Mouse (Mus musculus) neural tube, embryonic 15.5 days (tissue): ENCODE results near the gene Slco3a1. TPM values are rescaled to one million over a fixed set of nuclear protein-coding genes. Genes with fewer than 3 reads are reported as not detected.

Experiments used
- ATAC-seq: fragments of 200-750 bp; cut with Nextera tagmentation; 2 replicates; pipeline ENCODE4 v1.8.0; 2017; ENCODE audit warnings: mild to moderate bottlenecking, moderate TSS enrichment, moderate library complexity; ENCODE audit not compliant: low FRiP score
- H3K27ac ChIP-seq: fragments of 300-500 bp; sonication (generic); replicated peaks from 2 replicates; pipeline ENCODE4 v1.5.1; 2015; ENCODE audit warnings: mild to moderate bottlenecking, inconsistent platforms
- H3K27me3 ChIP-seq: fragments of 300-500 bp; sonication (generic); replicated peaks from 2 replicates; pipeline ENCODE4 v1.6.1; 2015; ENCODE audit warnings: inconsistent platforms
- H3K36me3 ChIP-seq: fragments of 300-500 bp; sonication (generic); 2 replicates; pipeline ENCODE4 v1.6.1; 2015; ENCODE audit warnings: inconsistent platforms
- H3K4me1 ChIP-seq: fragments of 300-500 bp; sonication (generic); 2 replicates; pipeline ENCODE4 v1.6.1; 2015; ENCODE audit warnings: inconsistent platforms
- H3K4me2 ChIP-seq: fragments of 300-500 bp; sonication (generic); 2 replicates; pipeline ENCODE4 v1.6.1; 2015; ENCODE audit warnings: inconsistent platforms, mild to moderate bottlenecking, moderate library complexity
- H3K4me3 ChIP-seq: fragments of 300-500 bp; sonication (generic); replicated peaks from 2 replicates; pipeline ENCODE4 v1.5.1; 2015; ENCODE audit warnings: mild to moderate bottlenecking, inconsistent platforms
- H3K9ac ChIP-seq: fragments of 300-500 bp; sonication (generic); replicated peaks from 2 replicates; pipeline ENCODE4 v1.6.1; 2015; ENCODE audit warnings: mild to moderate bottlenecking, inconsistent platforms
- H3K9me3 ChIP-seq: fragments of 300-500 bp; sonication (generic); replicated peaks from 2 replicates; pipeline ENCODE4 v1.6.1; 2016; ENCODE audit warnings: inconsistent platforms
- WGBS: fragments of 180-500 bp; shearing (Covaris S2); methylation state at CpG from one replicate; pipeline ENCODE4 v1.1.7; 2015; ENCODE audit warnings: mixed read lengths; 5-methylcytosine and 5-hydroxymethylcytosine counted together
- polyA plus RNA-seq: library from polyadenylated mRNA; unstranded; fragments of >200 nt; fragmentation: Nextera tagmentation; extraction: Ambion mirVana; gene quantifications from 2 replicates; pipeline ENCODE4 v1.2.1, GENCODE M21; 2015

Gene Slco3a1
- polyA plus RNA-seq, 1 experiment from 2014 or later: 24.1 TPM

DNA sequence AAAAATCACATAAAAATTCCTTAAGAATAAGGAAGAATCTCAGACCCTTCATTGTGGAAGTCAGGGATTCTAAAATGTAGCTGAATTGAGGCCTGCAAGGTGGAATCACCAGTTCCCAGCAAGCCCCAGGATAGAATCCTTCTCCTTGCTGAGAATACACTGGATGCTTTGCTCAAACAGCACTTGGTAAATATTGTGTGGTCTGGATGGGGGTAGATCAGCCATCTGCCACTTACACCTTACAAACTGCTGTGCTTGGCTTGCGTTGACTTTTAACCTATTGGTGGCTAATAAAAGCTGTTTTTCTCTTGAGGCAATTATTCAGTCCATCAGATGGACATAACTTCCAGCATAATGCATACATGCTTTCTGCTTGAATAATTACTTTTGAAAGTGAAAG, 240.3 kb downstream of the Slco3a1 start:
- Histone ChIP-seq H3K4me2 (no peak overlapping the region), H3K27me3 (no peaks in the 10 kb centered on the region), H3K36me3 (no peaks in the 10 kb centered on the region), H3K4me1 (peaks cover 22% of the 10 kb centered on the region), H3K4me3 (no peak overlapping the region), H3K27ac (no peak overlapping the region), H3K9me3 (no peaks in the 10 kb centered on the region), H3K9ac (no peak overlapping the region)
- WGBS: 71% methylated on average over 1 of the region's 1 CpGs
- no peak for ATAC-seq

DNA sequence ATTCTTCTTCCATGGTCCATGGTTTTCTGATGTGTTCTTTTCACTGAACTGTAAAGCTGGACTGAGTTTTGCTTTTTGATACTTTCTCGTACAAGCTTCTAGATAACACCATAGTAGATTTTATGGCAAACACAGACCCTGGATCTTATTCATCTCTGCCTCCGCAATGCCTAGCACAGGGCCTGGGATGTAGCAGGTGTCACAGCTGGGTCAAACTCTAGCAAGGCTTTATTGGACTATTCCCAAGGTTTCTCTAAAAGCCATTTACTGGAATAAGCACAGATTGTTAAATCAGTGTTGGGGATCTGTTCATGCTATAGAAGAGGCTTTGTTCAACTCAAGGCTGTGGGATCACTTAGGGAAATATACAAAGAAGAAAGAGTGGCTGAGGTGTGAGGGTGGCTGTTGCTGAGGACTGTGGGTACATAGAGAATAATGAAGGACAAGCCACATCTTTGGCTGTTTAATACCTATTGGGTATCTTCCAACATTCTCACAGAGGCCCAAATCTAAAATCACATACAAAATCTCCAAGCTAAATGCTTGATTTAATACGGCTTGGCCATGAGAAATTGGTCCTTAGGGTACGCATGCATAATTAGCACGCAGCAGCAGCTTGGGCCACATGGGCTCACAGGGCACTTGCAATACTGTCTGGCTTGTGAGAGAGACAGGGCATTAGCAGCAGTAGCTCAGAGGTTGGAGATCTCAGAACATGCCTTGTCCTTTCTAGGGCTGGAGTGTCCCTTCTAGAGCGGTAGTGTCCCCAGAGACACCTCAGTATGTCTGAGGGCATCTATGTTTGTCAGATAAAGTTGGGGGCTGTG, 241.1 kb downstream of the Slco3a1 start:
- no peak overlapping the region for H3K9ac ChIP-seq
- H3K4me2 ChIP-seq: no peak overlapping the region
- H3K4me1 ChIP-seq: peaks cover 22% of the 10 kb centered on the region
- H3K36me3 ChIP-seq: no peaks in the 10 kb centered on the region
- H3K9me3 ChIP-seq: no peaks in the 10 kb centered on the region
- WGBS: 43% methylated on average over 6 of the region's 6 CpGs
- H3K4me3 ChIP-seq: no peak overlapping the region
- no peaks in the 10 kb centered on the region for H3K27me3 ChIP-seq
- 0 out of 2 replicates have a peak overlapping the region, but pooled peaks have one; percentile 35 for H3K27ac ChIP-seq
- ATAC-seq: no peak

DNA sequence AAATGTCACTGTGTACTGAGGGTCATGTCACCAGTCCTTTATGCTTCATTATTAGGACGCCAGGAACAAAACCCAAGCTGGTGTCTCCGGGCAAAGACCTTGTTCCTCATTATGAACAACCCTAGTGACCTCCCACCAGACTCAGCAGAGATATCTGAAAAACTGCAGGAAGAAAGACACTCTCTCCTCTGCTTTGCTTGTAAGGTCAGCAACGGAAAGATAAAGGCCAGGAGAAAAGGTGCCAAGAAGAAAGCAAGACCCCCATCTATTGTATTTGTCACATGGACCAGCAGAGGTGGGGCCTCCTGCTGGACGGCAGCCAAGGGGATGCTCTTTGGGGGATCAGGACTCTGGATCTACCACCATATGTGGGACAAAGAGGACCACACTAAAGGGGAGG, 243.0 kb downstream of the Slco3a1 start:
- Histone ChIP-seq H3K27ac (no peak overlapping the region), H3K27me3 (no peaks in the 10 kb centered on the region), H3K9me3 (no peaks in the 10 kb centered on the region), H3K4me3 (no peak overlapping the region), H3K4me1 (peaks cover 21% of the 10 kb centered on the region), H3K9ac (no peak overlapping the region), H3K4me2 (no peak overlapping the region), H3K36me3 (no peaks in the 10 kb centered on the region)
- 71% methylated on average over 4 of the region's 4 CpGs for WGBS
- no peak for ATAC-seq

GRCm38 (mm10) chr7:74303611-74304300, 250.8 kb downstream of the Slco3a1 start:
- H3K27ac ChIP-seq: peak overlapping the region; percentile 77
- H3K4me3 ChIP-seq: no peak overlapping the region
- H3K36me3 ChIP-seq: no peaks in the 10 kb centered on the region
- peaks cover 25% of the 10 kb centered on the region for H3K4me1 ChIP-seq
- peak; percentile 82 for ATAC-seq
- WGBS: 38% methylated on average over 14 of the region's 14 CpGs
- no peaks in the 10 kb centered on the region for H3K27me3 ChIP-seq
- no peaks in the 10 kb centered on the region for H3K9me3 ChIP-seq
- peak overlapping the region; percentile 22 for H3K4me2 ChIP-seq
- 0 out of 2 replicates have a peak overlapping the region, but pooled peaks have one; percentile 14 for H3K9ac ChIP-seq

DNA sequence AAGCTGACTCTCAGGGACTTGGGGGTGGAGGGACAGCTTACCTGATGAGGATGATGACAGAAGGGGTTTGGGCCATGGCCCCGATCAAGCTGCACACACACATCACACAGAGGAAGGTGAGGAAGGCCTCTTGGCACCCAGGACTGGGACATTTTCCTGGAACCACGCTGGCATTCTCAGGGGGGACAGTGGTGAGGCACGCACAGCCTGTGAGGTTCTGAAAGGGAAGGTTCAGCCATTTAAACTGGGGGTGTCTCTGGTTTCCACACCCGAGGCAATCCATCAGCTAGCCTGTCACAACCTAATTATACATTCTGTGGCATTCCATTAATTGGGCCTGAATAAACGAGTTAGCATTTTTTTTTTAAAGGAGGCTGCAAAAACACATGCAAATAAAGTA, 251.5 kb downstream of the Slco3a1 start:
- H3K9me3 ChIP-seq: no peaks in the 10 kb centered on the region
- no peak overlapping the region for H3K4me3 ChIP-seq
- 47% methylated on average over 5 of the region's 5 CpGs for whole genome bisulfite sequencing
- no peak; the same call in 1 of the 2 replicates for ATAC-seq
- H3K36me3 ChIP-seq: no peaks in the 10 kb centered on the region
- H3K27me3 ChIP-seq: no peaks in the 10 kb centered on the region
- peaks cover 25% of the 10 kb centered on the region for H3K4me1 ChIP-seq
- H3K27ac ChIP-seq: peak overlapping the region; percentile 77
- H3K4me2 ChIP-seq: no peak overlapping the region
- H3K9ac ChIP-seq: no peak overlapping the region

GRCm38 (mm10) chr7:74286531-74286930, 268.0 kb downstream of the Slco3a1 start:
- no peak for ATAC-seq
- 51% methylated on average over 4 of the region's 4 CpGs for WGBS
- Histone ChIP-seq H3K9me3 (no peaks in the 10 kb centered on the region), H3K9ac (no peak overlapping the region), H3K4me2 (no peak overlapping the region), H3K4me3 (no peak overlapping the region), H3K27me3 (no peaks in the 10 kb centered on the region), H3K4me1 (peaks cover 13% of the 10 kb centered on the region; the same call in 1 of the 2 replicates), H3K36me3 (no peaks in the 10 kb centered on the region), H3K27ac (no peak overlapping the region)

DNA sequence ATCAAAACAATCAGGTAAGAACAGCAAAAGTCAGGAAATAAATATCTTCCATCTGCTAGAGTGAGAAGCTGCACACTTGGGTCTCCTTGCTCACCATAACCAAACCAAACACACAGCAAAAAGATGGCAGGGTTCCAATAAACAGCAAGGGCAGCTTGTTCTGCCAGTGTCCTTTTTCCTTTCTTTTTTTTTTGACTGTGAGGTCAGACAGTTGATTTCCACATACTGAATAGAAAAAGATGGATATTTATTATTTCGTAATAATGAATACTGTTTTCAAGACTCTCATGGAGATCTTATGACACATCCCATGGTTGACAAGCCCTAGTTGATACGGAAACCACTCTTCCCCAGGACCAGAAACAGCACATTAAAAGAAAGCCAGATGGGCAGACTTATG, 274.2 kb downstream of the Slco3a1 start:
- no peak overlapping the region for H3K4me2 ChIP-seq

GRCm38 (mm10) chr7:74279356-74279755, 275.2 kb downstream of the Slco3a1 start:
- 95% methylated on average over 3 of the region's 3 CpGs for WGBS
- H3K27me3 ChIP-seq: no peaks in the 10 kb centered on the region
- ATAC-seq: no peak
- no peaks in the 10 kb centered on the region for H3K36me3 ChIP-seq
- no peaks in the 10 kb centered on the region for H3K9me3 ChIP-seq
- no peak overlapping the region for H3K27ac ChIP-seq
- H3K4me3 ChIP-seq: no peak overlapping the region
- H3K4me2 ChIP-seq: no peak overlapping the region
- H3K9ac ChIP-seq: no peak overlapping the region
- H3K4me1 ChIP-seq: peaks cover 6% of the 10 kb centered on the region; the same call in 1 of the 2 replicates

More for the DNA sequence above, 274.2 kb downstream of the Slco3a1 start:
- H3K9me3 ChIP-seq: no peaks in the 10 kb centered on the region
- H3K27me3 ChIP-seq: no peaks in the 10 kb centered on the region
- no peak overlapping the region for H3K4me3 ChIP-seq
- H3K27ac ChIP-seq: no peak overlapping the region
- peaks cover 6% of the 10 kb centered on the region; the same call in 1 of the 2 replicates for H3K4me1 ChIP-seq
- no peak for ATAC-seq
- WGBS: 85% methylated on average over 2 of the region's 2 CpGs
- no peak overlapping the region for H3K9ac ChIP-seq
- H3K36me3 ChIP-seq: no peaks in the 10 kb centered on the region

DNA sequence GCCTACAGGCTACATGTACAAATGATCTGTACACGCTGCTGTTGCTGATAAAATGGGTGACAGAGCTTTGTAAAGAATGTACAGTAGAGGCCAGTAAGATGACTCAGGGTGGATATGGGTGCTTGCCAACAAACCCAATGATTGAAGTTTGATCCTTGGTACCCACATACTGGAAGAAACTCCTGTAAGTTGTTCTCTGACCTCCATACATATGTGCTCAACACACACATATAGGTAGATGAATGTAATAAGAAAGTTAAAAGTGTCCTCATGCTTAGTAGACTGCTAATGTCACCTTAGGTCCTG, 284.5 kb downstream of the Slco3a1 start:
- Histone ChIP-seq H3K27ac (no peak overlapping the region), H3K4me2 (no peak overlapping the region)
- WGBS: 69% methylated on average over 1 of the region's 1 CpGs

GRCm38 (mm10) chr7:74269283-74270088, 285.1 kb downstream of the Slco3a1 start:
- Histone ChIP-seq H3K9ac (no peak overlapping the region), H3K4me1 (peaks cover 7% of the 10 kb centered on the region; the same call in 1 of the 2 replicates), H3K4me3 (no peak overlapping the region), H3K27ac (no peak overlapping the region), H3K4me2 (no peak overlapping the region), H3K27me3 (no peaks in the 10 kb centered on the region), H3K9me3 (no peaks in the 10 kb centered on the region), H3K36me3 (no peaks in the 10 kb centered on the region)
- no peak for ATAC-seq
- WGBS: 43% methylated on average over 11 of the region's 11 CpGs

More for the DNA sequence above, 284.5 kb downstream of the Slco3a1 start:
- H3K36me3 ChIP-seq: no peaks in the 10 kb centered on the region
- no peak overlapping the region for H3K4me3 ChIP-seq
- H3K27me3 ChIP-seq: no peaks in the 10 kb centered on the region
- H3K4me1 ChIP-seq: peaks cover 7% of the 10 kb centered on the region; the same call in 1 of the 2 replicates
- H3K9ac ChIP-seq: no peak overlapping the region
- ATAC-seq: no peak
- H3K9me3 ChIP-seq: no peaks in the 10 kb centered on the region

GRCm38 (mm10) chr7:74266511-74267168, 287.9 kb downstream of the Slco3a1 start:
- Histone ChIP-seq H3K27ac (no peak overlapping the region), H3K36me3 (no peaks in the 10 kb centered on the region), H3K4me3 (no peak overlapping the region), H3K9ac (no peak overlapping the region), H3K9me3 (no peaks in the 10 kb centered on the region), H3K4me1 (peaks cover 7% of the 10 kb centered on the region; the same call in 1 of the 2 replicates), H3K27me3 (no peaks in the 10 kb centered on the region), H3K4me2 (no peak overlapping the region)
- 77% methylated on average over 2 of the region's 2 CpGs for WGBS
- no peak for ATAC-seq
